Mouse (Mus musculus) kidney, embryonic 14.5 days (tissue): ENCODE measurements at regions not wholly inside any gene's neighbourhood (a gene's known extent, or its start where the extent isn't known, plus 50 kb on each side); places are given as distances from the start of the nearest gene placed in this dataset.

Source experiments
- ATAC-seq: fragments of 200-750 bp; cut with Nextera tagmentation; 2 replicates; pipeline ENCODE4 v1.8.0; 2017; ENCODE audit warnings: moderate number of reproducible peaks, mild to moderate bottlenecking, moderate TSS enrichment, moderate library complexity; ENCODE audit not compliant: low FRiP score, low TSS enrichment
- H3K27ac ChIP-seq: fragments of 300-500 bp; sonication (generic); 2 replicates; pipeline ENCODE4 v1.5.1; 2014; ENCODE audit warnings: low read depth, mild to moderate bottlenecking, low read length, moderate library complexity, mixed read lengths
- H3K27me3 ChIP-seq: fragments of 300-500 bp; sonication (generic); 2 replicates; pipeline ENCODE4 v1.6.1; 2014; ENCODE audit warnings: mild to moderate bottlenecking, low read length; ENCODE audit not compliant: control insufficient read depth, insufficient read depth
- H3K36me3 ChIP-seq: fragments of 300-500 bp; sonication (generic); 2 replicates; pipeline ENCODE4 v1.6.1; 2014; ENCODE audit warnings: low read length, mixed read lengths; ENCODE audit not compliant: control insufficient read depth, insufficient read depth
- H3K4me1 ChIP-seq: fragments of 300-500 bp; sonication (generic); 2 replicates; pipeline ENCODE4 v1.6.1; 2014; ENCODE audit warnings: low read length, mixed read lengths; ENCODE audit not compliant: control insufficient read depth, insufficient read depth
- H3K4me2 ChIP-seq: fragments of 300-500 bp; sonication (generic); replicated peaks from 2 replicates; pipeline ENCODE4 v1.6.1; 2014; ENCODE audit warnings: low read depth, mild to moderate bottlenecking, low read length
- H3K4me3 ChIP-seq: fragments of 300-500 bp; sonication (generic); 2 replicates; pipeline ENCODE4 v1.5.1; 2014; ENCODE audit warnings: mild to moderate bottlenecking, low read length
- H3K9ac ChIP-seq: fragments of 300-500 bp; sonication (generic); 2 replicates; pipeline ENCODE4 v1.6.1; 2014; ENCODE audit warnings: low read depth, mild to moderate bottlenecking, low read length, moderate library complexity
- H3K9me3 ChIP-seq: fragments of 300-500 bp; sonication (generic); 2 replicates; pipeline ENCODE4 v1.6.1; 2016; ENCODE audit warnings: low read length; ENCODE audit not compliant: control insufficient read depth
- WGBS: fragments of 180-500 bp; shearing (Covaris S2); extraction: QIAGEN DNeasy Blood & Tissue Kit; methylation state at CpG from one replicate; pipeline ENCODE4 v1.1.7; 2014; 5-methylcytosine and 5-hydroxymethylcytosine counted together

GRCm38 (mm10) chr2:94983484-94983883, 545.5 kb upstream of the Api5 start:
- ATAC-seq: no peak
- no peaks in the 10 kb centered on the region for H3K36me3 ChIP-seq
- WGBS: 80% methylated on average over 4 of the region's 4 CpGs
- no peaks in the 10 kb centered on the region for H3K4me1 ChIP-seq
- no peak overlapping the region for H3K4me3 ChIP-seq
- no peaks in the 10 kb centered on the region for H3K9me3 ChIP-seq
- no peak overlapping the region for H3K9ac ChIP-seq
- H3K27me3 ChIP-seq: no peaks in the 10 kb centered on the region
- H3K27ac ChIP-seq: no peak overlapping the region
- no peak overlapping the region for H3K4me2 ChIP-seq

GRCm38 (mm10) chr2:94963520-94963919, 525.6 kb upstream of the Api5 start:
- H3K9ac ChIP-seq: no peak overlapping the region
- H3K4me1 ChIP-seq: no peaks in the 10 kb centered on the region
- no peaks in the 10 kb centered on the region for H3K9me3 ChIP-seq
- H3K36me3 ChIP-seq: no peaks in the 10 kb centered on the region
- H3K4me2 ChIP-seq: no peak overlapping the region
- no peak overlapping the region for H3K27ac ChIP-seq
- no peak for ATAC-seq
- H3K4me3 ChIP-seq: no peak overlapping the region
- no peaks in the 10 kb centered on the region for H3K27me3 ChIP-seq

- no peak for ATAC-seq
- no peaks in the 10 kb centered on the region for H3K4me1 ChIP-seq
- no peak overlapping the region for H3K4me2 ChIP-seq
- H3K9me3 ChIP-seq: no peaks in the 10 kb centered on the region
- H3K36me3 ChIP-seq: no peaks in the 10 kb centered on the region
- no peaks in the 10 kb centered on the region for H3K27me3 ChIP-seq
- no peak overlapping the region for H3K27ac ChIP-seq
- no peak overlapping the region for H3K9ac ChIP-seq
- no peak overlapping the region for H3K4me3 ChIP-seq
These were observed 507.7 kb upstream of the Api5 start for GRCm38 (mm10) chr2:94945646-94946045.

GRCm38 (mm10) chr2:94932115-94932514, 494.2 kb upstream of the Api5 start:
- H3K27ac ChIP-seq: no peak overlapping the region
- no peaks in the 10 kb centered on the region for H3K36me3 ChIP-seq
- no peaks in the 10 kb centered on the region for H3K9me3 ChIP-seq
- H3K4me1 ChIP-seq: no peaks in the 10 kb centered on the region
- H3K9ac ChIP-seq: no peak overlapping the region
- 30% methylated on average over 4 of the region's 4 CpGs for WGBS
- peak; percentile 43; the same call in 1 of the 2 replicates for ATAC-seq
- H3K4me2 ChIP-seq: no peak overlapping the region
- no peak overlapping the region for H3K4me3 ChIP-seq
- H3K27me3 ChIP-seq: no peaks in the 10 kb centered on the region

- no peaks in the 10 kb centered on the region for H3K36me3 ChIP-seq
- WGBS: 48% methylated on average over 3 of the region's 3 CpGs
- no peak overlapping the region for H3K4me2 ChIP-seq
- no peak for ATAC-seq
- no peak overlapping the region for H3K9ac ChIP-seq
- H3K27me3 ChIP-seq: no peaks in the 10 kb centered on the region
- no peak overlapping the region for H3K27ac ChIP-seq
- H3K4me1 ChIP-seq: no peaks in the 10 kb centered on the region
- H3K4me3 ChIP-seq: no peak overlapping the region
- H3K9me3 ChIP-seq: no peaks in the 10 kb centered on the region
These were observed 481.4 kb upstream of the Api5 start for GRCm38 (mm10) chr2:94919361-94919760.

- Histone ChIP-seq H3K4me3 (no peak overlapping the region), H3K27ac (no peak overlapping the region), H3K36me3 (no peaks in the 10 kb centered on the region), H3K4me2 (no peak overlapping the region), H3K27me3 (no peaks in the 10 kb centered on the region), H3K9me3 (no peaks in the 10 kb centered on the region), H3K9ac (no peak overlapping the region), H3K4me1 (no peaks in the 10 kb centered on the region)
- 82% methylated on average over 2 of the region's 2 CpGs for WGBS
- ATAC-seq: no peak
These were observed 480.1 kb upstream of the Api5 start for GRCm38 (mm10) chr2:94918062-94918461.

- Histone ChIP-seq H3K4me1 (no peaks in the 10 kb centered on the region), H3K27ac (no peak overlapping the region), H3K9ac (no peak overlapping the region), H3K4me3 (no peak overlapping the region), H3K27me3 (no peaks in the 10 kb centered on the region), H3K36me3 (no peaks in the 10 kb centered on the region), H3K4me2 (no peak overlapping the region), H3K9me3 (no peaks in the 10 kb centered on the region)
- ATAC-seq: no peak
These were observed 463.6 kb upstream of the Api5 start for GRCm38 (mm10) chr2:94901580-94901979.
